Mouse (Mus musculus) megakaryocyte, embryonic 14.5 days (primary cell): Measurements from ENCODE around the gene Zfand6.

ENCODE experiments used
- FLI1 ChIP-seq: IDR thresholded peaks from 2 replicates; pipeline ENCODE4 v1.6.1; 2012; ENCODE audit warnings: low read length, inconsistent platforms, mixed read lengths
- GATA1 ChIP-seq: IDR thresholded peaks from 3 replicates; pipeline ENCODE4 v1.6.1; 2012; ENCODE audit warnings: mixed read lengths, low read length, inconsistent platforms, borderline replicate concordance

DNA sequence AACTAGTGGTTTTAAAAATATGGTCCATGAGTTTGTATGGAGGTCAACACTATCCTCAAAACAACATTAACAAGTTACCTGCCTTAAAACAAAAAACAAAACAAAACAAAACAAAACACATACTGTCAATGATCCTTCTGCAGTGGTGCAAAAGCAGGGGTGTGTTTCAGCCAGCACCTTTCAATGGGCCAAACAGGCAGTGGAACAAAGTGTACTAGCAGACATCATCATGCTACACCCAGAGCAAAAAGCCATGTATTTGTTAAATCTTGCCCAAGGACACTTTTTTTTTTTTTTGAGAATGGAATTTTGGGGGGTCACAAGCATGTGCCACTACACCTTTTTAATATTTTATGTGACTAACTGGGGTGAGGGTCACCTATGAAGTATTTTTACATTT, 52.8 kb downstream of the Zfand6 start:
- TF ChIP-seq GATA1 (no peak), FLI1 (no peak)
